Mouse (Mus musculus): ENCODE results near the gene Rapgef2.

Rapgef2 gene

GRCm38 (mm10) chr3:79015621-79016474 is 270.5 kb downstream of the Rapgef2 start:
- DNase-seq: peak; percentile 44

Measured in right cerebral cortex, postnatal 25 days (tissue).